Mouse (Mus musculus) brain, embryonic 18.5 days (tissue): ENCODE measurements around the gene Mtpn.

ENCODE experiments used
- DNase-seq: peaks from one replicate; pipeline ENCODE4 v3.0.0-alpha.2; 2012; ENCODE audit warnings: low read depth, low spot score

Mtpn gene

DNA sequence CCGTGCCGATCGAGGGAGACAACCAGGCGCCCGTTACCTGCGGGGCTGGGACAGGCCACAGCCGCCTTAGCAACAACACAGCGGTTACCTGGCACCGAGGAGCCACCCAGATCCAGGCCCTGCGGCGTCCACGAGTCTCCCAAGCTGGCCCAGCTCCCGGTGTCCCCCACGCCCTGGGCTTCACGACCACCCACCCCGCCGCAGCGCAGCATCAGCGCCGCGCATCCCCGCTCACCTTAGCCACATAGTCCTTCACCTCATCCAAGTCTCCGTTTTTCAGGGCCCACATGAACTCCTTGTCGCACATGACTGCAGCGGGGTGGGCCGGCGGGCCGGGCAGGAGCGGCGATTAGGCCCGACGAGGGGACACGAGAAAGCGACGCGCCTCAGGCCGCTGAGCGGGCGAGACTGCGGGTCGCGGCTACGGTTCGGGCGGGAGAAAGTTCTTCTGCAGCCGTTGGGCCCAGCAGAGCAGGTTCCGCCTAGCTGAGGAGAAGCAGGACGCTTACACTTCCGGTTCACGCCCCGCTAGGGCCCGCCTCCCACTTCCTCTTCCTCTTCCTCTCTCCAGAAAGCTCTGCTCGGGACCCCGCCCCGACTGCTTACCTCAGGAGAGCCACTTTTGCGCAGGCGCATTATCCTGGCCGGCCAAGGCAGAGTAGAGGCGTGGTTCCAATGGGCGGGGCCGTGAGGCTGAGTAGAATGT, at the start of gene Mtpn:
Mtpn (minus strand) TSS at position 585 of the 706 bp plus-strand sequence.
- DNase-seq = peak; percentile 93

DNA sequence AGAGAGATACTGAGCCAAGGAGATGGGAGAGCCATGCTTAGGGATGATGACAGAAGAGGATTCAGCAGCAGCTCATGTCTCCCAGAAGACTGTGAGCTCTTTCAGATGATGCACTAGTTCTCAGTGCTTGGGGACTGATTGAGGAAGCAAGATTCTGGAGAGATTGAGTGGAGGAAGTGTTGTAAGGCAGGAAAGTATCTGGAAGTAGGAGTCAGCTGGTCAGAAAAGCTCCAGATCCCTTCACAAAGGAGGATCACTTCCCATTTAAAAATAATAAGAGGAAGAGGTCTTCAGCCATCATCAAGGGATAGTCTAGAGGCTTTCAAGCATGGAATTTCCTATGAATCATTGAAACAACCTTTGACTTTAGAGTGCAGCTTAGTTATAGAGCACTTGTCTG, 29.0 kb upstream of the Mtpn start:
- no peak for DNase-seq

DNA sequence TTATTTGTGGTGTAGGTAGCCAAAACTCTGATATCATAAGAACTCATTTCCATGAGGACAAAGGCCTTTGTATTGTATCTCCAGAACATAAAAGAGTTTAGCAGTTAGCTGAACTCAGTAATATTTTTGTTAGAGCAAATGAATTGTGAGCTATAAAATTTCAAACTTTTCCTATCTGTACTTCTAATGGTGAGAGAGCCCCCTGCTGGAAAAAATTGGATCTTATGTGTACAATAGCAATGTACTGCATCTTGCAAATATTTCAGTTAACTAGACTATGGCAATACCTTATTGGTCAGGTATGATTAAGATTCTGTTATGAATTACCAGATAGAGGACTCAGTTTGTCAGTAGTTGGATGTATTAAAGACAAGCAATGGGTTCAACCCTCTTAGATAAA, 28.1 kb upstream of the Mtpn start:
- peak; percentile 18 for DNase-seq

DNA sequence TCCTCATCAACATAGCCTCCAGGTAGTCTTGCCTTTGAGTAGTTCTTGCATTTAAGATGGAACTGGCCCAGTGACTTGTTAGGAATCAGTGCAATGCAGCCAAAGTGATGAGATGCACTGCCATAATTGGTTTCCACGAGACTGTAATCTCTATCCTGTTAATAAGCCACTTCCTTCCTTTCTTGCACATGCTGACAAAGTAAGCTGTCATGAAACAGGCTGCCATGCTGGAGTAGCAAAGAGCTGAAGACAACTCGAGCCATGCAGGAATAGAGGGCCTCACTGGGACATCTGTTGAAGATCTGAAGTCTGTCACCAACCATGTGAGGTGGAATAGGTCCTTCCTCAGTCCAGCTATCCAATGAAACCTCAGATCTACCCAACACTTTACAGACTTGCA, 20.3 kb upstream of the Mtpn start:
- DNase-seq = no peak

DNA sequence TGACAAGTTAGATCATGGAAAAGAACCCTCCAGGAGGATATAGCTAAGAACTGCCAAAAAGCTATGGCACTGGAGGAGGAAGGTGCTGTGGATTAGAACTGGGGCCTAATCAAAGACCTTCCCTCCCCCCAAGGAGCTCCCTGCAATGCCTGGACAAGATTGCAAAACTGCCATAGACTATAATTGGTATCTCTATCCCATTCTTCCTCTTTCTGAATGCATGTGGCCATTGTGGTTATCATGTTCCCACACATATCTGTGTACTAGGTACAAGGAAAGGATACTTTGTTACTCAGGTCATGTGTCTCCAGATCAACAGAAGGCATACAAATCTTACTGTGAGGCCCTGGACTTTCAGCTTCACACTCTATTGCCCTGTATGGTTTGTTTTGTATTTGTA, 4.7 kb upstream of the Mtpn start:
- DNase-seq = no peak

GRCm38 (mm10) chr6:35542656-35543400, 3.1 kb upstream of the Mtpn start:
- DNase-seq = no peak

DNA sequence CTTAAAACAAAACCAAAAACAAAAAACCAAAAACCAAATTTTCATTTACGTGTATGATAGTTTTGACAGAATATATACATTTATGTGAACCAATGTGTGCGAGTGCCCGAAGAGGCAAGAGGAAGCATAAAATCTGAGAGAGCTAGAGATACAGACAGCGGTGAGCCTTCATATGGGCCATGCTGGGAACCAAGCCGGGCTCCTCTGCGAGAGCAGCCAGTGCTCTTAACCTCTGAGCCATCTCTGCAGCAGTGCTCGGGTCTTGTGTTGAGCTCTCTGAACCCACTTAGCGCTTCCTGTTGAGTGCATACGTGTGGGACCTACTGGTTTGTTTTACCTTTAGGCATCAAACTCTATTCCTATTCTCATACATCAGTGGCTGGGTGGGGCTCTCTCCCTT, 689 bp upstream of the Mtpn start:
- no peak for DNase-seq

DNA sequence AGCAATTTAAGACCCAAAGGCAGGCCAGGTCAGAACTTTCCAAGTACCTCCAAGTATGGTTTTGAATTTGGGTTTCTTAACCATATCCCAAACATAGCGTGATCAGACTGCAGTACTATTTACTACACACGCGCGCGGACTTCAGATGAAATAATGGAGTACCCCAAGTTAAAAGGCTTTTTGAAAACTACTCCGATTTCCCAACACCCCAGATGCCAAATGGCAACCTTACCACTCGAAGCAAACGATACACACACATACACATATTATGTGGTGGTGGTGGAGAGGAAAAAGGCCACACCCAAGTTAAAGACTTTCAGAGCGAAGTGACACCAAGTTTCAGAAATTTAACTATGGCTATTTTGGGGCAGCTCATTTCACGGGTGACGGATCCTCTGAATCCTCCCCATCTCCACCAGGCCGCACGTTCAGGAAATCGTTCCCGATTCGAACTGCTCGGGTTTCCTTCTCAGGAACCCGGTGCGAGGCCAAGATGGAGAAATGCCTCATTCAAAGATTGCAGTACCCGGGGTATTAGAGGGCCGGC, 858 bp downstream of the Mtpn start:
- DNase-seq = no peak

DNA sequence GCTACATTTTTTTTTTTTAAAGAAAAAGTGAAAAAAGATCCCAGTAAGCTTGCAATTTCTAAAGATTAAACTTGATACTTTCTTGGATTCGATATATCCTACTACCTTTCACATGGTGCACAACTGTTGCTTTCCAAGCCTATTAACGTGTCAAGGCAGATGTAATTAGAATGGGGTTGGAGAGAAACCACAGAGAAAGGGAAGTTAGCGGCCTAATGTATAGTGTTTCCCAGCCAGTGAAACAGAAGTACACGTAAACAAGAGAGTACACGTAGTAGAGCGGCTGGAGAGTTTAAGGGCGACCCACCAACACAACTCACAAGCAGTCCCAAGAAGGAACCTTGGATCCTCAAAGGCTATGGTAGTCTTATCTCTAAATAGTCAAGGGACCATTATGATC, 3.7 kb downstream of the Mtpn start:
- DNase-seq = no peak

GRCm38 (mm10) chr6:35513362-35513761, 26.3 kb downstream of the Mtpn start:
- DNase-seq = no peak

DNA sequence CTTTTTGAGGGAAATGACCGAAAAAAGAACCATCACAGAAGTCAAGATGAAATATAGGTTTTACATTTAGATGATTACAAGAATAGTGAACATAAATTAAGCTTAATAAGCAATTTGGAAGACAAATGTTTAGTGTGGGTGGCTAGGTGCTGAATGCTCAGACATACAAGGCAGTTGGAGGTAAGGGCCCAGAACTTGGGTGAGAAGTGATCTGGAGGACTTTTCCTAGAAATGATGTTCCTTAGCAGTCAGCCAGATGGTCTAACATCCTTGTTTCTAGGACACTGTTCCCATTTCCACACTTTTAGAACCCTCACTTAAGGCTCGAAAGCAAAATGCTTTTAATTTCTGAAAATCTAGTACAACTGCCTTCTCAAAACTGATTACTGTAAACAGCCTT, 34.9 kb downstream of the Mtpn start:
- no peak for DNase-seq

DNA sequence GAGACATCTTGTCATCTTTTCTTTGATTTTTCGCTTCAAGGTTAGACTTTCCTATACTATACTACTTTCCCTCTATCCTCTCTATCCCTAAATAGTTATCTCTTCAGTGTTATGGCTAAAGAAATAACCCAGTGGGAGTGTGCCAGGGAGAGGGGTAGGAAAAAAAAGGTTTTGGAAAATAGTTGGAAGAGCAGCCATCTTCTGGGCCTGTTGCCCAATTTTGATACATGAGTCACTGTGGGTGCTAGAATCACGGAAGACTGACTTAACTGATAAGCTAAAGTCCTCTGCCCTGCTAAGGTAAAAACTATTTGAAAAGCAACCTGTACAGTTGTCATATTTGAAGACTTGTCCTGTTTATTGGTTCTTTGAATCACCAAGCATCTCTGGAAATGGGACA, 36.8 kb downstream of the Mtpn start:
- DNase-seq = no peak

- no peak for DNase-seq
Measured at GRCm38 (mm10) chr6:35499978-35500667, 39.6 kb downstream of the Mtpn start.

GRCm38 (mm10) chr6:35497406-35497805, 42.3 kb downstream of the Mtpn start:
- no peak for DNase-seq

GRCm38 (mm10) chr6:35493851-35494250, 45.8 kb downstream of the Mtpn start:
- DNase-seq = no peak

- DNase-seq = no peak
Measured at GRCm38 (mm10) chr6:35479651-35480335, 59.9 kb downstream of the Mtpn start.

- no peak for DNase-seq
Measured at GRCm38 (mm10) chr6:35476830-35477229, 62.9 kb downstream of the Mtpn start.

- DNase-seq = no peak
Measured at GRCm38 (mm10) chr6:35463450-35464395, 76.0 kb downstream of the Mtpn start.

- DNase-seq = no peak
Measured at GRCm38 (mm10) chr6:35462484-35462883, 77.2 kb downstream of the Mtpn start.
